Mouse (Mus musculus) myocyte (in vitro differentiated cells): ENCODE data around the gene Tnrc18. TPM values are rescaled to one million over a fixed set of nuclear protein-coding genes. Genes with fewer than 3 reads are reported as not detected.
"Not testable (repeated sequence)": the region's sequence is repeated elsewhere in the genome, so short reads cannot be mapped to it uniquely, and the experiment has no call there.

ENCODE experiments used
- H3K27me3 ChIP-seq: one replicate; pipeline ENCODE4 v1.6.1; 2011; ENCODE audit not compliant: control insufficient read depth, insufficient read depth, insufficient read length
- H3K36me3 ChIP-seq: one replicate; pipeline ENCODE4 v1.6.1; 2011; ENCODE audit not compliant: control insufficient read depth, insufficient read depth
- H3K4me2 ChIP-seq: one replicate; pipeline ENCODE4 v1.6.1; 2011; ENCODE audit warnings: low read depth, control low read depth
- H3K4me3 ChIP-seq: one replicate; pipeline ENCODE4 v1.5.1; 2011; ENCODE audit warnings: mild to moderate bottlenecking, control low read depth, moderate library complexity
- H3K79me2 ChIP-seq: one replicate; pipeline ENCODE4 v1.6.1; 2011; ENCODE audit not compliant: control insufficient read depth, insufficient read depth
- H3ac ChIP-seq: one replicate; pipeline ENCODE4 v1.6.1; 2011; ENCODE audit not compliant: control insufficient read depth, insufficient read length
- CEBPB ChIP-seq: IDR thresholded peaks from 2 replicates; pipeline ENCODE4 v1.6.1; 2011; ENCODE audit warnings: mild to moderate bottlenecking, moderate library complexity; ENCODE audit not compliant: poor library complexity, insufficient read depth, severe bottlenecking
- E2F4 ChIP-seq: IDR thresholded peaks from one replicate; pipeline ENCODE4 v1.6.1; 2011; ENCODE audit warnings: mild to moderate bottlenecking, control low read depth, moderate library complexity; ENCODE audit not compliant: insufficient read depth
- MAX ChIP-seq: IDR thresholded peaks from one replicate; pipeline ENCODE4 v1.6.1; 2011; ENCODE audit warnings: low read depth, mild to moderate bottlenecking, control low read depth
- MYOD1 ChIP-seq, 3 experiments: IDR thresholded peaks; one replicate each; pipeline ENCODE4 v1.6.1; 2011; ENCODE audit warnings: control low read depth in 2 of 3, low read depth in 2 of 3, mild to moderate bottlenecking in 2 of 3, moderate library complexity in 1 of 3; ENCODE audit not compliant: insufficient read length in 2 of 3, control insufficient read depth in 1 of 3
- MYOG ChIP-seq, 3 experiments: IDR thresholded peaks; one replicate each; pipeline ENCODE4 v1.6.1; 2011; ENCODE audit warnings: control low read depth in 2 of 3, low read depth in 2 of 3, mild to moderate bottlenecking in 2 of 3; ENCODE audit not compliant: insufficient read length in 2 of 3, control insufficient read depth in 1 of 3, insufficient read depth in 1 of 3
- POLR2A ChIP-seq: IDR thresholded peaks from one replicate; pipeline ENCODE4 v1.6.1; 2011; ENCODE audit warnings: low read depth, mild to moderate bottlenecking, control low read depth, moderate library complexity; ENCODE audit not compliant: insufficient read length
- POLR2AphosphoS2 ChIP-seq: IDR thresholded peaks from one replicate; pipeline ENCODE4 v1.6.1; 2011; ENCODE audit warnings: low read depth, control low read depth; ENCODE audit not compliant: insufficient read length
- REST ChIP-seq: IDR thresholded peaks from one replicate; pipeline ENCODE4 v1.6.1; 2011; ENCODE audit warnings: mild to moderate bottlenecking, control low read depth, moderate library complexity; ENCODE audit not compliant: insufficient read depth, insufficient read length
- SRF ChIP-seq: IDR thresholded peaks from one replicate; pipeline ENCODE4 v1.6.1; 2011; ENCODE audit warnings: low read depth; ENCODE audit not compliant: control insufficient read depth, insufficient read length
- TCF12 ChIP-seq: IDR thresholded peaks from one replicate; pipeline ENCODE4 v1.6.1; 2011; ENCODE audit warnings: mild to moderate bottlenecking, control low read depth; ENCODE audit not compliant: poor library complexity, insufficient read depth, severe bottlenecking
- TCF3 ChIP-seq: IDR thresholded peaks from one replicate; pipeline ENCODE4 v1.6.1; 2011; ENCODE audit warnings: low read depth, control low read depth; ENCODE audit not compliant: insufficient read length
- USF1 ChIP-seq: IDR thresholded peaks from one replicate; pipeline ENCODE4 v1.6.1; 2011; ENCODE audit warnings: low read depth, mild to moderate bottlenecking, control low read depth, moderate library complexity
- polyA plus RNA-seq: library from polyadenylated mRNA; unstranded; fragments of >200 nt; fragmentation: generic; extraction: Trizol; gene quantifications from one replicate; pipeline ENCODE4 v1.2.1, GENCODE M21; 2012; ENCODE audit warnings: missing spikeins

Gene Tnrc18
- polyA plus RNA-seq, 1 experiment: 26.2 TPM

DNA sequence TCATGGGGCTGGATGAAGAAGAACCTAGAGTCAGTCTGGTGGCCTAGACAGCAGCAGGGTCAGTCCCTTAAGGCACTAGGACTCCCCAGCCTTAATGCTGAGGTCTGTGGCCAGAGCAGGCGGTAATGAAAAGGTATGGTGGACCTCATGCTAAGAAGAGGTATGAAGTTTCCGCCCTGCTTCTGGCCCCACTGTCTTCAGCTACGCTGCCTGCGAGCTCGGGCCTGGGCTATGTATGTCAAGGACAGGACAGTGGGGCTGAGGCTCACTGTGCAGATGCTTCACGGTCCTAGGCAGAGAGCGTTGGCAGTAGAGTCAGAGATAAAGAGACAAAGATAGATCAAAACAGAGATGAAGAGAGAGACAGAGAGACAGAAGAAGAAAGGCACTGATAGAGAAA lies 31.4 kb upstream of the Tnrc18 start:
- TF ChIP-seq TCF3 (no peak), MAX (no peak), E2F4 (no peak), MYOD1 (IDR thresholded peaks at IDR 0.05; ENCODE audit: control insufficient read depth in 1 of 3, insufficient read length in 2 of 3, low read depth in 2 of 3) (no peak), TCF12 (no peak), CEBPB (no peak), SRF (no peak), USF1 (no peak), REST (no peak), POLR2AphosphoS2 (no peak), MYOG (IDR thresholded peaks at IDR 0.05; ENCODE audit: control insufficient read depth in 1 of 3, insufficient read depth in 1 of 3, insufficient read length in 2 of 3, low read depth in 2 of 3) (no peak), POLR2A (no peak)
- H3K79me2 ChIP-seq: no peaks in the 10 kb centered on the region
- H3K27me3 ChIP-seq: no peaks in the 10 kb centered on the region
- no peak overlapping the region for H3ac ChIP-seq
- no peaks in the 10 kb centered on the region for H3K36me3 ChIP-seq
- H3K4me2 ChIP-seq: no peak overlapping the region
- no peak overlapping the region for H3K4me3 ChIP-seq

DNA sequence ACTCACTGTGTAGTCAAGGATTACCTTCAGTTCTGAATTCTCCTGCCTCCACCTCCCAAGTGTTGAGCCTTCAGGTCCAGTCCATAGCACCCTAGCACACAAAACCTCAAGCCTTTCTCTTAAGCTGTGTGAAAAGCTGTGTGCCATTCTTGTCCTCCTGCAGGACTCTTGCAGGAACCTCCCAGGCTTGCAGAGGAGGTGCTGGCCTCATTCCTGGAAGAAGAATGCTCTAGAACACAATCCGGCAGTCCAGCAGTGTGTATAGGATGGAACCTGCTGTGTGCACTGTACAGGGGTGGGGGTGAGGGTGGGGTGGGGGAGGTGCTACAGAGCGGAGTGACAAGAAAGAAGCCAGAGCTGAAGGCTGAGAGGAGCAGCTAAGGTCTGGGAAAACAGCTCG lies 30.7 kb upstream of the Tnrc18 start:
- no peak overlapping the region for H3K4me2 ChIP-seq
- no peaks in the 10 kb centered on the region for H3K36me3 ChIP-seq
- H3K79me2 ChIP-seq: no peaks in the 10 kb centered on the region
- no peaks in the 10 kb centered on the region for H3K27me3 ChIP-seq
- H3K4me3 ChIP-seq: no peak overlapping the region
- no peak overlapping the region for H3ac ChIP-seq
- TF ChIP-seq TCF3: no peak
- no peak for TF ChIP-seq TCF12
- no peak for TF ChIP-seq USF1
- TF ChIP-seq MAX: no peak
- TF ChIP-seq CEBPB: no peak
- TF ChIP-seq SRF: no peak
- no peak for TF ChIP-seq MYOD1 (IDR thresholded peaks at IDR 0.05; ENCODE audit: control insufficient read depth in 1 of 3, insufficient read length in 2 of 3, low read depth in 2 of 3)
- TF ChIP-seq E2F4: no peak
- TF ChIP-seq MYOG (IDR thresholded peaks at IDR 0.05; ENCODE audit: control insufficient read depth in 1 of 3, insufficient read depth in 1 of 3, insufficient read length in 2 of 3, low read depth in 2 of 3): no peak
- TF ChIP-seq REST: no peak
- no peak for TF ChIP-seq POLR2AphosphoS2
- TF ChIP-seq POLR2A: no peak

DNA sequence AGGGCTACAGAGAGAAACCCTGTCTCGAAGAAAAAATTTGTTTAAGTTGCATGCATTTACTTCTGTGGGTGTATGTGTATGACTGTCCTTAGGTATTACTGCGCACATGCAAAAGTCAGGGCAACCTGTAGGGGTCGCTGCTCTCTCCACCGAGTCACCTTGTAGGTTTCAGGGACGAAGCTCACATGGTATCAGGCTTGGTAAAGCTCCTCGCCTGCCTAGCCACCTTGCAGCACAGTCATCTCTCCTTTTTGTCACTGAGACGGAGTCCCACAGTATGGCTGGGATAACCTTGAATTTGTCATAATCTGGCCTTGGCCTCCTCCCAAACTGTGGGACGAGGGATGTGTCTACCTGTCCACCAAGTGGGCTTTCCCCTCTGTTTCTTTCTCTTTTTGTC lies 27.0 kb upstream of the Tnrc18 start:
- H3K79me2 ChIP-seq: no peaks in the 10 kb centered on the region
- no peak overlapping the region for H3K4me3 ChIP-seq
- H3K27me3 ChIP-seq: no peaks in the 10 kb centered on the region
- H3K36me3 ChIP-seq: no peaks in the 10 kb centered on the region
- no peak overlapping the region for H3K4me2 ChIP-seq
- no peak overlapping the region for H3ac ChIP-seq
- TF ChIP-seq E2F4 (no peak), TCF12 (no peak), MYOG (IDR thresholded peaks at IDR 0.05; ENCODE audit: control insufficient read depth in 1 of 3, insufficient read depth in 1 of 3, insufficient read length in 2 of 3, low read depth in 2 of 3) (no peak), TCF3 (no peak), USF1 (no peak), MYOD1 (IDR thresholded peaks at IDR 0.05; ENCODE audit: control insufficient read depth in 1 of 3, insufficient read length in 2 of 3, low read depth in 2 of 3) (no peak), SRF (no peak), POLR2AphosphoS2 (no peak), POLR2A (no peak), CEBPB (no peak)

DNA sequence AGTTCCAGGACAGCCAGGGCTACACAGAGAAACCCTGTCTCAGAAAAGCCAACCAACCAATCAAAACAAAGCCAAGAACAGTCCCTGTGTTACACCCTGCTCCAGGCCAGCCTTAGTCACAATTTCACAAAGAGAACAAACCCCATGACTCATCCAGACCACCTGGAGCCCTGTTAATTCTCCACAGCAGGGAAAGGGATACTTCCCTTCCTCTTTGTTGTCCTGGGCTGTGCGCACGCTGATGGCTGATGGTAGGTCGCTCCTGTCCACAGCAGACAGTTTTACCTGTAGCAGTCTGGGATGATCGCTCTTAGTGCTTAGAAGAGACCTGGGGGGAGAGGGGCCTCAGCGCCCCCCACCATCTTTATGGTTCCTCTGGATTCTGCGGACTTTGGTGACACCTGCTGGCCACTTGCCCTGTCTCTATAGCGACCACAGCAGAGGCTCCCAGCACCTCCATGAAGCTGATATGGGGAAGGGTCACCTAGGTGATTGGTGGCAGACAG lies 24.7 kb upstream of the Tnrc18 start:
- no peak overlapping the region for H3K4me3 ChIP-seq
- no peak overlapping the region for H3ac ChIP-seq
- H3K27me3 ChIP-seq: no peaks in the 10 kb centered on the region
- no peak overlapping the region for H3K4me2 ChIP-seq
- no peak for TF ChIP-seq MYOG (IDR thresholded peaks at IDR 0.05; ENCODE audit: control insufficient read depth in 1 of 3, insufficient read depth in 1 of 3, insufficient read length in 2 of 3, low read depth in 2 of 3)
- H3K79me2 ChIP-seq: no peaks in the 10 kb centered on the region
- H3K36me3 ChIP-seq: no peaks in the 10 kb centered on the region

DNA sequence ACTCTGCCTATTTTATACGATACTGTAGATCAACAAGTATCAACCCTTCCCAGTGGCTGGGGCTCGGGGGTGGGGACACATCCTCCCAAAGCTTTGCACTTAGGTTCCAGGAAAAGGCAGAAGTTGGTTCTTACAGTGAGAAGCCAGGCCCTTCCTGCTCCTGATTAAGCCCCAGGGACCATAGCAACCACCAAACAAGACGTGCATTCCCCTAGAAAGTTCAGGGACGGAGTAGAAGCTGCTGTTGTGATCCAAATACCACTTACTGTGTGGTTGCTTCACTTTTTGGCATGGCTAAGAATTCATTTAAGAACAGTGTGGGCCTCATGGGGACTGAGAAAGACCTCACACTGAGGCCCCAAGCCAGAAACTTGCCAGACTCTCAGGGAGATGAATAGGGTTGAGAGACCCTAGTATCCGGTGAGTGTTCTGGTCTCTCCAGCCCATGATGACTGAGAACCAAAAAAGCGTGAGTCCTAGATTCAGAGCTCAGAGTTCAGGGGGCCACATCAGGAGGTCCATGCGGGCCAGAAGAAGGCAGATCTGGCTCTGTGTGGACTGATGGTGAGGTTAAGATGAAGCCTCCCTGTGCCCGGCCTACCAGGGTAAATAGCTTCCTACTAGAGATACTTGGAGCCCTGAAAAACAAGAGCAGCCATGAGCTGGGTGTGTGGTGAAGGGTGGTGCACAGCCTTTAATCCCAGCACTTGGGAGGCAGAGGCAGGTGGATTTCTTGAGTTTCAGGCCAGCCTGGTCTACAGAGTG lies 24.1 kb upstream of the Tnrc18 start:
- Histone ChIP-seq H3K4me2 (no peak overlapping the region), H3K27me3 (no peaks in the 10 kb centered on the region), H3K4me3 (no peak overlapping the region), H3K79me2 (no peaks in the 10 kb centered on the region), H3K36me3 (no peaks in the 10 kb centered on the region), H3ac (no peak overlapping the region)
- TF ChIP-seq MYOG (IDR thresholded peaks at IDR 0.05; ENCODE audit: control insufficient read depth in 1 of 3, insufficient read depth in 1 of 3, insufficient read length in 2 of 3, low read depth in 2 of 3) (no peak), REST (no peak), E2F4 (no peak)

DNA sequence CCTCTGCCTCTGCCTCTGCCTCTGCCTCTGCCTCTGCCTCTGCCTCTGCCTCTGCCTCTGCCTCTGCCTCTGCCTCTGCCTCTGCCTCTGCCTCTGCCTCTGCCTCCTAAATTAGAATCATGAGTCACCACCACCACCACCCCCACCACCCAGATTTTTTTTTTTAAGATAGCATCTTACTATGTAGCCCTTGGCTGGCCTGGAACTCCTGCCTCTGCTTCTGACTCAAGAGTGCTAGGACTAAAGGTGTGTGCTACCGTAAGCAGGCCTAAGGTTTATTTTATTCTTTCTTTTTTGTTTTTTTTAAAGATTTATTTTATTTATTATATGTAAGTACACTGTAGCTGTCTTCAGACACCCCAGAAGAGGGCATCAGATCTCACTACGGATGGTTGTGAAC lies 20.0 kb upstream of the Tnrc18 start:
- not testable (repeated sequence) for H3K79me2 ChIP-seq, H3K36me3 ChIP-seq, H3ac ChIP-seq, H3K4me3 ChIP-seq, H3K4me2 ChIP-seq, H3K27me3 ChIP-seq
